Mouse (Mus musculus): ENCODE results near the gene Fgd6. TPM values are rescaled to one million over a fixed set of nuclear protein-coding genes. Genes with fewer than 3 reads are reported as not detected.

Gene Fgd6
- total and polyA plus RNA-seq, 3 experiments: 1.2 to 2.8 TPM; not detected in 1

DNA sequence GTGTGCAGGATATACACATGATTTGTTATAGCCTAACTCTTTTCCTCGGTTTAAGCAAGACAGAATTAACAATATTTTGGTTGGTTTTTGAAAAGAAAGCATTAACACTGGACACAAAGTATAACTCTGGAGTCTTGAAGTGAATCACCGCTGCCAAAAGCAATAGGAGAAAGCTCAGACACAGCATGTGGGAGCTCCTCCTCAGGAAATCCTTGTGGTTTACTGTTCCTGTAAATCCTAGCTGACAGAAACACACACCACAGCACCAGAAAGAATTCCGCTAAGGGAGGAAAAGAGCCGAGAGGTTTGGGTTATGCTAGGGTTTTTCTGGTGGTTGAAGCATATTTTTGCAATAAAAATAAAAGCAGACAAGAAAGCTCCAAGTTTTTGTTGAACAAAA, 21.6 kb upstream of the Fgd6 start:
- Histone ChIP-seq H3K9me3 (replicated peaks; ENCODE audit: insufficient read depth, low read length) (no peaks in the 10 kb centered on the region), H3K4me1 (ENCODE audit: control insufficient read depth in 1 of 2, insufficient read depth in 2 of 2, low read length in 2 of 2) (peaks cover 4 to 7% of the 10 kb centered on the region in 2 experiments; a peak in 3 of 4 replicates), H3K27me3 (ENCODE audit: control insufficient read depth in 1 of 2, insufficient read depth in 2 of 2, low read length in 2 of 2) (no peaks in the 10 kb centered on the region), H3K79me2 (ENCODE audit: control insufficient read depth, insufficient read depth, low read length, poor library complexity) (no peaks in the 10 kb centered on the region; the same call in 1 of the 2 replicates), H3K36me3 (ENCODE audit: control insufficient read depth in 1 of 2, insufficient read depth in 2 of 2, low read length in 2 of 2) (peaks cover 0 to 8% of the 10 kb centered on the region in 2 experiments; a peak in 3 of 4 replicates), H3K9ac (ENCODE audit: control insufficient read depth, low read depth, low read length, poor library complexity, severe bottlenecking) (no peak overlapping the region), H3K4me3 (ENCODE audit: control insufficient read depth in 1 of 2, insufficient read depth in 1 of 2, low read depth in 2 of 2, low read length in 2 of 2) (no peak overlapping the region), H3K27ac (ENCODE audit: control insufficient read depth, low read depth, low read length) (no peak overlapping the region)
- no peak for DNase-seq (ENCODE audit: low read depth, low spot score)
- no peak for TF ChIP-seq RAD21 (IDR thresholded peaks at IDR 0.05; ENCODE audit: low read depth, low read length)
- TF ChIP-seq NRF1 (IDR thresholded peaks at IDR 0.05; ENCODE audit: insufficient read depth, low read depth, low read length, poor library complexity, severe bottlenecking): no peak
- no peak for TF ChIP-seq MAFK (IDR thresholded peaks at IDR 0.05; ENCODE audit: borderline replicate concordance, low read depth, low read length)
- TF ChIP-seq BHLHE40 (IDR thresholded peaks at IDR 0.05; ENCODE audit: borderline replicate concordance, low read depth, low read length): no peak
- no peak for TF ChIP-seq TAL1 (IDR thresholded peaks at IDR 0.05; ENCODE audit: low read length)
- no peak for TF ChIP-seq MXI1 (IDR thresholded peaks at IDR 0.05; ENCODE audit: low read depth, low read length)
- TF ChIP-seq ETS1 (IDR thresholded peaks at IDR 0.05; ENCODE audit: low read depth, low read length): no peak

GRCm38 (mm10) chr10:94017455-94017854, 18.3 kb upstream of the Fgd6 start:
- Histone ChIP-seq H3K9me3 (replicated peaks; ENCODE audit: insufficient read depth, low read length) (no peaks in the 10 kb centered on the region), H3K4me3 (ENCODE audit: control insufficient read depth in 1 of 2, insufficient read depth in 1 of 2, low read depth in 2 of 2, low read length in 2 of 2) (no peak overlapping the region), H3K9ac (ENCODE audit: control insufficient read depth, low read depth, low read length, poor library complexity, severe bottlenecking) (no peak overlapping the region), H3K27ac (ENCODE audit: control insufficient read depth, low read depth, low read length) (no peak overlapping the region), H3K27me3 (ENCODE audit: control insufficient read depth in 1 of 2, insufficient read depth in 2 of 2, low read length in 2 of 2) (no peaks in the 10 kb centered on the region), H3K4me1 (ENCODE audit: control insufficient read depth in 1 of 2, insufficient read depth in 2 of 2, low read length in 2 of 2) (peaks cover 8 to 9% of the 10 kb centered on the region in 2 experiments), H3K79me2 (ENCODE audit: control insufficient read depth, insufficient read depth, low read length, poor library complexity) (no peaks in the 10 kb centered on the region; the same call in 1 of the 2 replicates), H3K36me3 (ENCODE audit: control insufficient read depth in 1 of 2, insufficient read depth in 2 of 2, low read length in 2 of 2) (peaks cover 0 to 12% of the 10 kb centered on the region in 2 experiments; a peak in 3 of 4 replicates)
- no peak for TF ChIP-seq POLR2A (IDR thresholded peaks at IDR 0.05; ENCODE audit: control insufficient read depth in 1 of 2, insufficient read depth in 1 of 2, low read depth in 1 of 2, low read length in 2 of 2, poor library complexity in 1 of 2)
- TF ChIP-seq GABPA (IDR thresholded peaks at IDR 0.05; ENCODE audit: low read depth, low read length): no peak
- TF ChIP-seq GATA1 (IDR thresholded peaks at IDR 0.05; ENCODE audit: low read depth, low read length): no peak
- TF ChIP-seq USF1 (IDR thresholded peaks at IDR 0.05; ENCODE audit: low read depth, low read length): no peak
- no peak for TF ChIP-seq ETS1 (IDR thresholded peaks at IDR 0.05; ENCODE audit: low read depth, low read length)
- no peak for TF ChIP-seq POLR2AphosphoS2 (IDR thresholded peaks at IDR 0.05; ENCODE audit: low read length)
- DNase-seq (ENCODE audit: low read depth, low spot score): no peak

DNA sequence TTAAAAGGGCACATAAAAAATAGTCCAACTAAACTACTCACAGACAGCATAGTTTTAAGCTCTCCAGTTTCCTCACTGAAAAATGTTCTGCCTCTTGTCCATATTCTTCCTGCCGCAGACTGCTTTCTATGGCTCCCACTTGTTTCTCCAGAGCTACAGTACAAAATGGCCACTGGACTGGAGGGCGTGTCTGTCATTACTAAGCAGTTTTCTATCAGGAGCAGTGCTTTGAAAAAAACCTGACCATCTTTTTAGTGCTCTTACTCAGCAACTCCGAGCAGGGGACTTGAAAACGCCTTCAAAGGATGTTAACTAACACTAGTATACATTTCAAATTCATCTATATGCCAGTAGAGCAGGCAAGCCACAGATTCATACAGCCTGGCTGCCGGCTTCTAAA, 15.2 kb upstream of the Fgd6 start:
- Histone ChIP-seq H3K79me2 (ENCODE audit: control insufficient read depth, insufficient read depth, low read length, poor library complexity) (no peaks in the 10 kb centered on the region; the same call in 1 of the 2 replicates), H3K4me1 (ENCODE audit: control insufficient read depth in 1 of 2, insufficient read depth in 2 of 2, low read length in 2 of 2) (peaks cover 8 to 9% of the 10 kb centered on the region in 2 experiments), H3K9ac (ENCODE audit: control insufficient read depth, low read depth, low read length, poor library complexity, severe bottlenecking) (peak overlapping the region; percentile 53), H3K27me3 (ENCODE audit: control insufficient read depth in 1 of 2, insufficient read depth in 2 of 2, low read length in 2 of 2) (no peaks in the 10 kb centered on the region), H3K27ac (ENCODE audit: control insufficient read depth, low read depth, low read length) (peak overlapping the region; percentile 72), H3K4me3 (ENCODE audit: control insufficient read depth in 1 of 2, insufficient read depth in 1 of 2, low read depth in 2 of 2, low read length in 2 of 2) (peak overlapping the region; percentile 42 to 52), H3K9me3 (replicated peaks; ENCODE audit: insufficient read depth, low read length) (no peaks in the 10 kb centered on the region), H3K36me3 (ENCODE audit: control insufficient read depth in 1 of 2, insufficient read depth in 2 of 2, low read length in 2 of 2) (peaks cover 0 to 12% of the 10 kb centered on the region in 2 experiments; a peak in 3 of 4 replicates)
- TF ChIP-seq GATA1 (IDR thresholded peaks at IDR 0.05; ENCODE audit: low read depth, low read length) (peak; percentile 10; the same call in 1 of the 2 replicates), TBP (IDR thresholded peaks at IDR 0.05; ENCODE audit: low read depth, low read length) (no peak), RCOR1 (IDR thresholded peaks at IDR 0.05; ENCODE audit: low read depth, low read length) (peak; percentile 66), MYB (IDR thresholded peaks at IDR 0.05; ENCODE audit: low read depth, low read length) (no peak), RAD21 (IDR thresholded peaks at IDR 0.05; ENCODE audit: low read depth, low read length) (no peak), ETS1 (IDR thresholded peaks at IDR 0.05; ENCODE audit: low read depth, low read length) (peak; percentile 57; the same call in 1 of the 2 replicates), TAL1 (IDR thresholded peaks at IDR 0.05; ENCODE audit: low read length) (no peak), MAZ (IDR thresholded peaks at IDR 0.05; ENCODE audit: low read depth, low read length) (no peak), ZNF384 (IDR thresholded peaks at IDR 0.05; ENCODE audit: low read depth, low read length) (peak; percentile 90), MAFK (IDR thresholded peaks at IDR 0.05; ENCODE audit: borderline replicate concordance, low read depth, low read length) (peak; percentile 75; the same call in 1 of the 2 replicates), ZC3H11A (IDR thresholded peaks at IDR 0.05; ENCODE audit: low read depth, low read length) (peak; percentile 30), SIN3A (IDR thresholded peaks at IDR 0.05; ENCODE audit: low read length) (peak; percentile 78), E2F4 (IDR thresholded peaks at IDR 0.05; ENCODE audit: borderline replicate concordance, low read depth, low read length) (no peak), HCFC1 (IDR thresholded peaks at IDR 0.05; ENCODE audit: low read depth, low read length) (0 out of 2 replicates have a peak, but pooled peaks have one; percentile 29), EP300 (IDR thresholded peaks at IDR 0.05; ENCODE audit: low read depth in 1 of 2, low read length in 2 of 2) (no peak)
- DNase-seq (ENCODE audit: low read depth, low spot score): peak; percentile 86

Data from MEL (cell line).